Mouse (Mus musculus): Measurements from ENCODE around the gene Ctrc. TPM values are rescaled to one million over a fixed set of nuclear protein-coding genes. Genes with fewer than 3 reads are reported as not detected.
"Not testable (repeated sequence)": the region's sequence is repeated elsewhere in the genome, so short reads cannot be mapped to it uniquely, and the experiment has no call there.

Gene Ctrc
- total RNA-seq, 2 experiments from 2014 or later: not detected

DNA sequence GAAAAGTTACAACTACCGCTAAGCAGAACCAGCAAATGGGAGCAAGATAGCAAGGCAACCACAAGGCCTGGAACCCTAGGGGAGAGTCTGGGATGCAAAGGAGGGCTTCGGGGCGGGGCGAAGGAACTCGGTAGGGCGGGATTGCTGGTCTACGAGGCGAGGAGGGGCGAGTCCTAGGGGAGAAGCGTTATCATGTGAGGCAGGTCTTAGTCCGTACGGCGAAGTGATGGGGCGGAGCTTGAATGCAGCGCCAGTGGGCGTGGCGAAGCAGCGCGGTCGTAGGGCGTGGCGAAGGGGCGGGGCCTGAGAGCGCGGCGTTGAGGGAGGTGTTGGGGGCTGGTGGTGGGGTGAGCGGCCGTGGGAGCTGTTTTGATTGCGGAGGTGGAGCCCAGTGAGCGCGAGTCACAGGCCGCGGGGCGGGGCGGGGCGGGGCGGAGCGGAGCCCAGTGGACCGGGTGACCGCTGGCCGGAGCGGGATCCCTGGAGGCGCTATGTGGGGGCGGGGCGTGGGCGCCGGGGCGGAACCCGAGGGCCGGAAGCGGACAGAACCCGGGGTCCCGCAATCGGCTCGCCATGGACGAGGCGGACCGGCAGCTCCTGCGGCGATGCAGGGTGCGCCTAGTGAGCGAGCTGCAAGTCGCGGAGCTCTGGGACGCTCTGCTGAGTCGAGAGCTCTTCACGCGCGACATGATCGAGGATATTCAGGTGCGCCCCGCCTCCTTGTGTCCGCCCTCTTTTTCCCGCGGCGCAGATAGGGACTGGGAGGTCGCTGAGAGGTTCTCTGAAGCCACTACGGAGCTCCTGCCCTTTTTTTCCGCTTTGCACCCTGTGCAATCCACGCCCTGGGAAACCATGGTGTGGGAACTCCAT lies 52.6 kb downstream of the Ctrc start, which contains the start of gene Casp9:
Gene Casp9 (plus strand): TSS at position 331 of the 870 bp plus-strand sequence.
- peak; percentile 95 to 98 for DNase-seq (ENCODE audit: low spot score in 2 of 2)
- intact Hi-C loops (cut with DNase I): no loop called here

DNA sequence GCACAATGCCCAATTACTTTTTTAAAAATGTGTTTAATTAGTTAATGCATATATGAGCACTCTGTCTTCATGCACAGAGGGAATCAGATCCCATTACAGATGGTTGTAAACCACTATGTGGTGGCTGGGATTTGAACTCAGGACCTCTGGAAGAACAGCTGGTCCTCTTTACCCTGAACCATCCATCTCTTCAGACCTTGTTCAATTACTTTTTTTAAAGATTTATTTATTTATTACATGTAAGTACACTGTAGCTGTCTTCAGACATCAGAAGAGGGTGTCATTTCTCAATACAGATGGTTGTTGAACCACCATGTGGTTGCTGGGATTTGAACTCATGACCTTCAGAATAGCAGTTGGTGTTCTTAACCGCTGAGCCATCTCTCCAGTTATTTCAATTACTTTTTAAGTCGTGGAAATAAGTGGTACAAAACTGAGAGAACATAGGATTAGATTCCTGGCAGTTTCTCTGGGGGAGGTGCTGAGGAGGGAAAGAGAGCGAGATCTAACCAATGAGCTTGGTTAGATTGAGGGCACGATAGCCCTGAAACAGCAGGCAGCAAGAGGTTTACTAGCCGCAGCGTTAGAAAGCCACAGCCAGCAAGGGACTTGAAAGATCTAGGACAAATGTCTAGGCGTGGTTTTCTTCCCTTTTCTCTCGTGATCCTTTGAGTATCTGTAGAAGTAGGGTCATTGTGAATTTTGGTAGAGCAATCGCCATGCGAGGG lies 53.4 kb downstream of the Ctrc start:
- intact Hi-C loops (cut with DNase I): no loop called here

DNA sequence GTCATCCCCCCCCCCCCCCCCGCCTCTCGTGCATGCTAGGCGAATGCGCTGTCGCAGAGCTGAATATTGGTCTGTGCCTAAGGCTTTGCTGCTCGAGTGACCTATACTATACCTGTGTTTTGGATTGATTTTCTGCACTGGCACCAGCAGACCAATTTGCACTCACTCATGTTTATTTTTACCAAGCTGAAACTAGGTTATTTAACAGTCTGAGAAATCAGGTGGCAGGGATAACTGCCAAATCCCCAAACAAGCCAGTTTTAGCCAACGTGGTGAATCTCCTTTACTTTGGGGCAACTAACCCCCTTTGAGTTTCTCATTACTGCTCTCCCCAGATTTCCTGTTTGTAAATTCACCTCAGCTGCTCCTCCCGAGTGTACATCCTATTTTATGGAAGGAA lies 54.2 kb downstream of the Ctrc start:
- no peak for DNase-seq (ENCODE audit: low spot score in 2 of 2)
- intact Hi-C loops (cut with DNase I): loop anchor here (2.0 kb wide), 1 partner anchor 69 kb away; the partner anchor contains the start of gene Ddi2

More for the DNA sequence above, 53.4 kb downstream of the Ctrc start:
- DNase-seq (ENCODE audit: low spot score in 2 of 2): no peak

DNA sequence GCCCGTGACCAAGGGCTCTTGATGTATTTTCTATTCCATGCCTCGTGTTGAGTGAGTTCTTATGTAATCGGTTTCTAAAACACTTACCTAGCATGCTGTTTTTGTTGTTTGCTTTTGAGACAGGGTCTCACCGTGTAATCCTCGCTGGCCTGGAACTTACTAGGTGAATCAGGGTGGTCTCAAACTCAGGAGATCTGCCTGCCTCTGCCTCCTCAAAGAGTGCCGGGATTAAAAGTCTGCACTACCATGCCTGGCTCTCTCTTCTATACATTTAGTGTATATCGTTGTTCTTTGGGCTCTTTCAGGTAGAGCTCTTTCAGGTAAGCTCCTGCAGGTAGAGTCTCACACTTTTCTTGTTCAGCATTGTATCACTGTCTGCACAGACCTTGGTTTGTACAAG lies 54.7 kb downstream of the Ctrc start:
- intact Hi-C loops (cut with DNase I): loop anchor here (2.0 kb wide), 1 partner anchor 69 kb away; the partner anchor contains the start of gene Ddi2
- no peak for DNase-seq (ENCODE audit: low spot score in 2 of 2)

DNA sequence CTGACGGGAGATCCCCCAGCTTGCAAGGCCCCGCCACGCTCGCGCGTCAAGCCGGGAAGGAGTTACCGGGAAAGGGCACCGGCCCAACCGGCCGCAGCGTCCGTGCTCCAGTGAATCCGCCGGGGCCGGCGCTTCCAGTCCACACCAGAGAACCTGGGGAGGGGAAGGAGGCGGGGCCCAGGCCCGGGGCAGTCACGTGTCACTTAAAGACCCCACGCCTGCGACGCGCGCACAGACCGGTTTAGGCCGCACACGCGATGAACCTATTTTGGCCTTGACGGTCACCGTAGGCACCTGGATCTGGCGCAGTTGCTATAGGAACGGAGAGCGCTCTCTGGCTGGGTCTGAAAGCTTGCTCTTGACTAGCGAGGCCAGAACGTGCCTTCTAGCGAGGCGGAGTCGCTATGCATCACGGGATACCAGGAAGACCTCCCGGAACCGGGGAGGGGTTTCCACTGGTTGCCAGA lies 55.6 kb downstream of the Ctrc start, which contains the start of gene Dnajc16:
Gene Dnajc16 (minus strand): TSS at position 408 of the 467 bp plus-strand sequence.
- intact Hi-C loops (cut with DNase I): loop anchor here (2.0 kb wide), 1 partner anchor 68 kb away; the partner anchor contains the start of gene Ddi2
- peak; percentile 96 to 99 for DNase-seq (ENCODE audit: low spot score in 2 of 2)

DNA sequence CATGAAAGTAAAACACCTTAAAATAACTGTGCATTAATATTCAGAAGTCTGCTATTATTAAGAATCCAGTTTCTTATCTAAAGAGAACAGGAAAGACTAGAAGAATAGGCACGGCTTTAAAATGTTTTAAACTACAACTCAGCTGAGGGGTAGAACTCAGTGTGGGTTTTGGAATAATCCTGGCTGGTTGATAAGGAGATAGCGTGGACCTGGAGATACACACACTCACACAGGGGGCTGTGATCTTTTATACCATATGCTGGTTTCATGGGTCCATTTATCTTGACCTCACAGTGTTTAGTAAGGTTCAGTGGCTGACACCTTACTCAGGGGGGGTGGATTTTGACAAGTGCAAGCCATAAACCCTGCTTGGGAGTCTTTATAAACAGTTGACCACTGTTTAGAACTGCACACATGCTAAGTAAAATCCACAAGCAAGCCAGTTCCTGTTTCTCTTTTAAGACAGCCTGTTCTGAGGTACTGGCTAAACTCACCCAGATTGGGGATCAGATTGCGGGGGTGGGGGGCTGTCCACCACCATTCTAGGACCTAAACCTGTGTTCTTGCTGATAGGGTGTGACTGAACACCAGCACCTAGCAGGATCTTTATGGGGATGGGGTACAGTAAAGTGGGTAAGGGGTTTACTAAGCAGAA lies 56.5 kb downstream of the Ctrc start:
- DNase-seq (ENCODE audit: low spot score in 2 of 2): no peak
- intact Hi-C loops (cut with DNase I): loop anchor here (2.0 kb wide), 1 partner anchor 67 kb away; the partner anchor contains the start of gene Ddi2

DNA sequence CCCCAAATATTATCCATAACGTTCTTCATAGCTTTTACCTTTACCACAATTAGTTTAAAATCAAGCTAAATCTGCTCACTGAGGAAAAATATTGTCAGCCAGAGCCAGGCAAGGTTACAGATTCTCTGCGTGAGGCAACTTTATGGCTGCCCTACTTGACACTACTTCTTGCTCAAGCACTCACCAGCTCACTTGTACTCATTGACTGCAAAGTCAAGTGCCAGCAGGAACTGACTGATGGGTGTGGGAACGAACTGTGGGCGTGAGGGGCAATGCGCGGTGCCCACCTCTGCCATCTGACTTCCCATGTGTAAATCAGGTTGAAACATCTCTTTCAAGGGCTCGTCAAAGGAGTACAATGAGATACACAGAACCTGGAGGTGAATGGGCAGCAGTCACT lies 58.7 kb downstream of the Ctrc start:
- intact Hi-C loops (cut with DNase I): no loop called here
- no peak for DNase-seq (ENCODE audit: low spot score in 2 of 2)

DNA sequence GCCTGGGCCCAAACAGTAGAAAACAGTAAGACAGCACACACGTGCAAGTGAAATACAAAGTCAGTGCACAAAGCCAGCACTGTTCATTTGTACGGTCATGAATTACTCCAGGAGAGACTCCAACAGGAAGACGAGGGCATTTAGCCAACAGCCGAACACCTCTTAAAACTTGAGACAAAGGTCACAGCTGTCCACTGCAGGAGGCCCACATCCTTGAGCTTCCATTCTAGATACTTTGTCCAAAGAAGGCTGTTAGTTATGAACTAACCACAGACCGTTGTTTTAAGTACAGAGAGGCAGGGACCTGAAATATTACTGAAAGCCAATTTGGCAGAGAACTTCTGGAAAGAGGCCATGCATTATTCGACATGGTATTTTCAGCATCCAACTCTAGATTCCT lies 59.1 kb downstream of the Ctrc start:
- DNase-seq (ENCODE audit: low spot score in 2 of 2): no peak
- intact Hi-C loops (cut with DNase I): no loop called here

DNA sequence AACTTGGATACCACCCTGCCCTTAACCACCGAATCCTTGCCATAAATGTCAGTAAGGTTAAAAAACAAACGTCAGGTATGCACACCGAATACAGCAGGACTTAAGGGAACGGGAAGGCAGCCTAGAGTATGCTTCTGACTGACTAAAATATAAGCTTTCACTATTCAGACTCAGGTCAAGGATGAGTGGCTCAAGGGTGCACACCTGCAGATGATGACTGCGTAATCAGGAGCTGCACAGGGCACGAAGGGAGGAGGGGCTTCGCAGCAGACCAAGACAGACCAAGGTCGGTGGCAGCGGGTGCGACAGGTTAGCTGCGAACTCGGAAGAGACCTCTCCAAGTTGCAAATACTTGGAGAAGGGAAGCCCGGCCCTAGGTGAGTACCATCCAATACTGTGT lies 60.0 kb downstream of the Ctrc start:
- intact Hi-C loops (cut with DNase I): no loop called here

DNA sequence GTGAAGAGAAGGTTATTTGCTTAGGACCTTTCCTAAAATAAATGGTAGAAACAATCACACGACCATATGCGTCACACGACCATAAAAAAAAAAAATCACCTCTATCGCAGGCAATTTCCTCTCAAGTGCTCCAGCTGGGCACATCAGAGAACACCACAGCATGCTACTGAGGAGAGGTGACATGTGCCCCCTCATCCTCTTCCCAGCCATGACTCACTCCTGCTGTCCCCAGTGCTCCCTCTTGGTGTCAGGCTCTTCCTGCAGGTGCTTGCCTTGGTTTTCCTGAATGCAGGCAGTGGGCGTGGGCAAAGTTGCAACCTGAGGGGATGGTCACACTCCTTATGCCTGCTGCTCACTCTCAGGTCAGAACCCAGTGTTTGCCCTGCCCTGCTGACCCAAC lies 61.3 kb downstream of the Ctrc start:
- intact Hi-C loops (cut with DNase I): no loop called here
- DNase-seq (ENCODE audit: low spot score in 2 of 2): peak in 1 of 2 experiments; percentile 64

More for the DNA sequence above, 60.0 kb downstream of the Ctrc start:
- DNase-seq (ENCODE audit: low spot score in 2 of 2): no peak

DNA sequence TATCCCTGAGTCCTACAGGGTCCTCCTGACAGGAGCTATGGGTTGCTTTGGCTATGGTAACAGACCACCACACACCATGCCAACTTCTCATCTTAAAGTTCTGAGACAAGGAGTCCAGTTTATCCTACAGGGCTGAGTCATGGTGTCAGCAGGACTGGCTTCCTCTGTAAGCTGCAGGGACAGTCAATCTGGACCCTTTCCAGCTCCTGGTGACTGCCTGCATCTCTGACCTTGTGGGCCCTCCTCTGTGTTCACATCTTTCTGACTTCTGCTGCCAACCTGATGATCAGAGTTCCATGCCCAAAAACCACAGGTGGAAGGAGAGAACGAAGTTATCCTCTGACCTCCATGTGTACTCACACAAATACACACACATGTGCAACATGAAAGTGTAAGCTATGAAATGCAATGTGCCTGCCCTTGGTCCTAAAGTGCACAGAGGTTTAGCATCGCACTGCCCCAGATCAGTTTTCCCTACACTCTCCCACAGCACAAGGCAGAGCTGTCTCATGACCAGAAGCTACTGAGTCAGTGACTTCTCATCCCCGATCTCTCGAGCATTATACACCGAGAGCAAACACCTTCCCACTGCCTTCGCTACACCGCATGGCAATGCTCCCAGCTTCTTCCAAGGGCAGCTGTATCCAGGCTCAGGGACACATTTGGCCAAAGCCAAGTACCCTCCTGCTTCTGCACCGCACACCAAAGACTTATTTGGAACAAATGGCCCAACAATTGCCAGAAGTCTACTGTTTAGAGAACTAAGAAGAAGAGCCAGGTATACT lies 64.8 kb downstream of the Ctrc start:
- peak in 1 of 2 experiments; percentile 39 for DNase-seq (ENCODE audit: low spot score in 2 of 2)
- intact Hi-C loops (cut with DNase I): no loop called here

DNA sequence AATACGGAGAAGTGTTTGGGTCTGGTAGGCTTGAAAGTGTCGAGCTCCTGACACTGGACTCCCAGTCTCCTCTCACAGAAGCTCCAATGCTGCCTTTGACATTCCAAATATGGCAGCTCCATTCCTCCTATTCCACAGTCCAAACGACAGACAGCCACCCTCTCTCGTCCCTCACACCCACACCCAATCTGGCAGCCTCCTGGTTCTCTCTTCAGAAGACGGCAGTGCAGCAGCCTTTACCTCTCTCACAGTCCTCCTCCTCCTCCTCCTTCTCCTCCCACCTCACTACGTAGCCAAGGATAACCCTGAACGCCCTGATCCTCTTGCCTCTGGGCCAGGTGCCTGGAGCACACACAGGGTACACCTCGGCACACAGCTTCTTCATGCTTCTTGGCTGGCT lies 66.3 kb downstream of the Ctrc start:
- intact Hi-C loops (cut with DNase I): no loop called here

DNA sequence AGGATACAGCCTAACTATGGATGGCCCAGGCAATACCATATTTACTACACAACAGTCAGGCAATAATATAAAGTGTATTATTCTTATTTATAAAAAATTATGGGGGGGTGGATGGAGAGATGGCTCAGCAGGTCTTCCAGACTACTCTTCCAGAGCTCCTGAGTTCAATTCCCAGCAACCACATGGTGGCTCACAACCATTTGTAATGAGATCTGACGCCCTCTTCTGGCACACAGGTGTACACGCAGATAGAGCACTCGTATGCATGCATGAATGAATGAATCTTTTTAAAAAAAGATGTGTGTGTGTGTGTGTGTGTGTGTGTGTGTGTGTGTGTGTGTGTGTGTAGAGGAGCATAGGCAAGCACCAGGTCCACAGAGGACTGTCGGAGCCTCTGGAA lies 73.1 kb downstream of the Ctrc start:
- DNase-seq (ENCODE audit: low spot score in 2 of 2); intact Hi-C loops (cut with DNase I): not testable (repeated sequence)

More for the DNA sequence above, 66.3 kb downstream of the Ctrc start:
- peak; percentile 62 to 93 for DNase-seq (ENCODE audit: low spot score in 2 of 2)

DNA sequence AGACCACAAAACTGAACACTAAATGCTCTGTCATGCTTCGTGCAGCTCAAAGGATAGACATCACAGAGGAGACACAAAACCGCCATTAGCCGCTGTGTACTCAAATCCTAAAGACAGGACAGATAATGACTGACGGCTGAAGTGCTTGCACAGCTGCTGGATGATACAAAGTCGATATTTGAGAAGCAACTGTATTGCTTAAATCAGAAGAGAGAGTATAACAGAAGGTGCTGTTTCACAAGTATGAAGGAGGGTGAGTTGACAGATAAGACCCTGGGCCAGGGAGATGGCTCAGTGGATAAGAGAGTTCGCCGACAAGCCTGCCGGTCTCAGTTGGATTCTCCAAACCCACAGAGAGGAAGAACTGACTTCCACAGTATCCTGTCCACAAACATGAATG lies 74.3 kb downstream of the Ctrc start:
- intact Hi-C loops (cut with DNase I): no loop called here

DNA sequence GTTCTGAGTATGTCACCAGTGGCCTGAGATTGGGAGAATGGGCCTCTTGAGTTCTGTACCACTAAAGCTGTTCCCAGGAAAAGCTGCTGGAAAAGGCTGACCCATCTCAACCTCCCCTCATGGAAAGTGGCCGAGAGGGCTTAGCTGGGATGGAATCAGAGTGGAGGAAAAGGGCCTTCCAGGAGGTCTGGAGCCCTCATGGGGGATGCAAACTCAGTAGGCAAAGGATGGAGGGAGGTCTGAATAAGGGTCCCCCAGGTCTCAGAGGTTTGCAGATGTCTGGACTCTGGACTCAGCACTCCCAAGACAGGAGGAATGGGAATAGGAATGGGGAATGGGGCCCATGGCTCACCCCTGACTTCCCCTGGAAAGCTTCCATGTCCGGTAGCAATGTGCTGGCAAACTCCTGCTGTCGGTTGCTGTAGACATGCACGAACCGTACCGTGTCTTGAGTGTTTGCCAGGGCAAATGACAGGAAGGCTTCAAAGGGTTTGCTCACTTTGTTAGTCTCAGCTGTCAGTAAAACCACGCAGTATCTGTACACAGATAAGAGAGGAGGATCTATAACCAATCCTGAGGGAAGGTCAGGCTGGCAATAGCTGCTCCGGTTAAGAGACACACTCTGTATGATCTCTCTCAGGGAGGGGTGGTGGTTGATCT lies 76.5 kb downstream of the Ctrc start:
- intact Hi-C loops (cut with DNase I): no loop called here

More for the DNA sequence above, 74.3 kb downstream of the Ctrc start:
- DNase-seq (ENCODE audit: low spot score in 2 of 2): no peak

DNA sequence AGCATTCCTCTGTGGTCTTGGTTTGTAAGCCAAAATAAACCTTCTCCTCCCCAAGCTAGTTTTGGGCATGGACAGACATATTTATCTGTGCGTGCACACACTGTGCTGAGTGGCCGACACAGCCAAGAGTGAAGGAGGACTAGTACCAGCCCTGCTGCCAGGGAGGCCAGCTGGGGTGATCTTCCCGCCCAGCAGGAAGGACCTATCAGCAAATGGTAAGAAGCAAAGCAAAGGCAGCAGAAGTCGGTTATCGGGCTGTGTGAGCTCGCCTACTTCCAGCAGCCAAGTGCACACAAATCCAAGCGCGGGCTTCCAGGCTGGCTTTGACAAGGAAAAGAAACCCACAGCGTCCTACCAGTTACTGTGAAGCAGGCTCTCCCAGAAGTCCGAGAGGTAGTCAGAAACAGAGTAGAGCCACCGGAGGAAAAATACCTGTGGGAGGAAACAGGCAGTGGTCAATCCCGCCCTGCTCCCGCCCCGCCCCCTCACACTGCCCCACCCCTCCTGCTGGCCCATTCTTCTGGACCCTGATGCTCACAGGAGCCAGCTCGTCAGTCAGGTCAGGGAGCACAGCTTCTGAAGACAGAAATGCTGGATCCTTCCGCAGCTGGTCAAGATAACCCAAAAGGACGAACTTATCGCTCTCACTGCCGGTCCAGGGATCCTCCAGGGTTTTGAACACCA lies 78.7 kb downstream of the Ctrc start:
- DNase-seq (ENCODE audit: low spot score in 2 of 2): peak in 1 of 2 experiments; percentile 42
- intact Hi-C loops (cut with DNase I): no loop called here

More for the DNA sequence above, 76.5 kb downstream of the Ctrc start:
- no peak for DNase-seq (ENCODE audit: low spot score in 2 of 2)

DNA sequence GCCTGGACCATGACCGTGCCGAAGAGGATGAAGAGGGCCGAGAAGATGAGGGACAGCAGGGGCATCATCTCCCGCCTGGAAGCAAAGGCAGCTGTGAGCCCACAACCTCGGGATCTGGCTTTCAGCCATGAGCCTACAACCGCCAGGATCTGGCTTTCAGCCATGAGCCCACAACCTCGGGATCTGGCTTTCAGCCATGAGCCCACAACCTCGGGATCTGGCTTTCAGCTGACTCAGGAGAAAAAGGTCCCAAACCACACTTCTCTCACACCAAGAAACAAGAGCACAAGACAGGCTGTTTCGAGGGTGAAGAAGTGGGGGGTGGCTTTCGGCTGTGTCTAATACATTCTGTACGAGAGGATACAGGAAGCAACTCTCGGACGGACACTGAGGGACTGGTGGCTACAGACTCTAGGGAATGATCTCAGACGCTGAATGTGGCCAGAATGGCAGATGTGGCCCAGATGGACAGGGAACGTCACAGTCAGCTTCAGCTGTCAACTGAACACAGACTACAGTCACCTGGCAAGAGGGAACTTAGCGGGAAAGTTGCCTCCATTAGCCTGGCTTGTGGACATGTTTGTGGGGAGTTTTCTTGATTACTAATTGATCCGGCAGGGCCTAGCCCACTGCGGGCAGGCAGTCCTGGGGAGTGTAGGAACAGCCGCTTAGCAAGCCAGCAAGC lies 79.3 kb downstream of the Ctrc start:
- DNase-seq (ENCODE audit: low spot score in 2 of 2): peak in 1 of 2 experiments; percentile 24
- intact Hi-C loops (cut with DNase I): no loop called here

All from left cerebral cortex, postnatal 25 days (tissue).